Mouse (Mus musculus) monocyte, adult 2 months (primary cell): ENCODE data around the gene Clcn1.
A peak's percentile ranks its signal among the peaks of the same experiment; 100 is the strongest.

Experiments
- DNase-seq, 2 experiments: peaks; one replicate each; pipeline ENCODE4 v3.0.0; 2022; ENCODE audit warnings: low spot score in 2 of 2, low read depth in 1 of 2

Gene Clcn1

DNA sequence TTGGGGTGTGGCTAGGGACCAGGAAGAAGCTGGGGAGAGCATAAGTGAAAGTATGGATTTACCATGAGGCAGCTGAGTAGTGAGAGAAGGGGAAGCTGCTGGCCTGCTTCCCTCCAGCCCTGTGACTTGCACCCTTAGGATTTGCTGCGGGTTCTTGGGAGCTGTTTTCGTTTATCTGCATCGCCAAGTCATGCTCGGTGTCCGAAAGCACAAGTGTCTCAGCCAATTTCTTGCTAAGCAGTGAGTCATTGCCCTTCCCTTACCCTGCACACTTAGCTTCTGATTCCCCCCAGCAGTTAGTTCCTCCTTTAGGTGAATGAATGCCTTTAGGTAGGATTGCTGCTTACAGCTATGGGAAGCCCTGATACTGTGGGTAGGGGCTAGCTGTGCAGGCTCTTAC is 12.9 kb downstream of the Clcn1 start:
- peak in 1 of 2 experiments; percentile 17 for DNase-seq

DNA sequence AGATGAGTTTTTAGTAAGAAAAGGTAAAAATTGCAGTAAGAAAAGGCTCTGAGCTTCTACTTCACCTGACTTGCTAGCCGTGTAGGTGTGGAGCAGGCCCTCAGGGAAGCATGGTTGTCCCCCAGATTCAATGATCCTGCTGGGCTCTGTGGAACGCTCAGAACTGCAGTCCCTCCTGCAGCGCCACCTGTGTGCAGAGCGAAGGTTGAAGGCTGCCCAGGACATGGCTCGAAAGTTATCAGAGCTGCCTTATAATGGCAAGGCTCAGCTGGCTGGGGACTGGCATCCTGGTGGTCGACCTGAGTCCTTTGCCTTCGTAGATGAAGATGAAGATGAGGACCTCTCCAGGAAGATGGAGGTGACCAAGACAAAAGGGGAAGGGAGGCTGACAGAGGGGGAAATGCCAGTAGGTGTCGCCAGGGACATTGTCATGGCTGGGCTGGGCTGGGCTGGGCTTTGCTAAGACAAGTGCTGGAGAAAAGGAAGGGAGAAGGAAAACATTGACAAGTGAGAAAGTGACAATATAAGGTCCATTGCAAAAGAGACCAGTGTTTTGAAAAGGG is 23.4 kb downstream of the Clcn1 start:
- no peak for DNase-seq

DNA sequence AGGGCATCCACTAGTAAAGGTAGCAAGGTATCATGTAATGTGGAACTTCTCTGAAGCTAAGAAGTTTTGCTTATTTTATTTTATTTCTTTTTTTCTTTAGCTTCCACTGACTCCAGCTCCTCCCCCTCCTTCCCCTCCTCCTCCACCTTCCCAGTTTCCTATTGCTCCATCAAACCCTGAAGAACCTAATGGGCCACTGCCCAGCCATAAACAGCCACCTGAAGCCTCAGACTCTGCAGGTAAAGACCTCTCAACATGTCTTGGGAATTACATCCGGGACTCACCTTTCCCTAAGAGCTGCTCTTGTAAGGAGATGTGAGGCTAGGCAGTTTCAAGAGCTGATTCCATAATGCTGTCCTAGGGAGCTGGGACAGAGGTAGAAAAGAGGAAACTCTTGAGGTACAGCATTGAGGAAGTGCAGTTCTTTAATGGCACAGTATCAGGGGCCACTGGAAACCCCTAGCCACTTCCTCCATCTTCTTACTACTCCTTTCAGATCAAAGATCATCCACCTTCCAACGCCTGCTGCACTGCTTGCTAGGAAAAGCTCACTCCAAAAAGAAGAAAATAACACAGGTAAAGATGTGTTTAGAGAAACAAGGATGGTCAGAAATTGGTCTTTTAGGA is 24.1 kb downstream of the Clcn1 start:
- no peak for DNase-seq

DNA sequence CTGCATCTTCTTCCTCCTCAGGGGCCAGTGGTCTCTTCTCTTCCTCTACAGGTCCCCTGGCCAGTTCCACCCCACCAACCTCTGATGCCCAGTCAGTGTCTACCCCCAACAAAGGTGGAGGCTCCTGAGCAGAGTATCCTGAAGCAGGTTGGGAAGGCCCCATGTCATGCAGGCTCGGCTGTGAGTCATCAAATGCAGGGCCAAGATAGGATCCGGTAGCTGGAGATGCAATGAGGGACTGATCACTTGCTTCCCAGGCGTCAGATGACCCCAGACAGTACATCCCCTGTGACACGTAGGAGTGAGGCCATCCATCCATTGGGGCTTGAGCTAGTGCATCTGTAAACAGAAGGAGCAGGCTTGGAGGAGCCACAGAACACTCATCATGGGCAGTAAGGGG is 31.8 kb downstream of the Clcn1 start:
- DNase-seq: no peak

DNA sequence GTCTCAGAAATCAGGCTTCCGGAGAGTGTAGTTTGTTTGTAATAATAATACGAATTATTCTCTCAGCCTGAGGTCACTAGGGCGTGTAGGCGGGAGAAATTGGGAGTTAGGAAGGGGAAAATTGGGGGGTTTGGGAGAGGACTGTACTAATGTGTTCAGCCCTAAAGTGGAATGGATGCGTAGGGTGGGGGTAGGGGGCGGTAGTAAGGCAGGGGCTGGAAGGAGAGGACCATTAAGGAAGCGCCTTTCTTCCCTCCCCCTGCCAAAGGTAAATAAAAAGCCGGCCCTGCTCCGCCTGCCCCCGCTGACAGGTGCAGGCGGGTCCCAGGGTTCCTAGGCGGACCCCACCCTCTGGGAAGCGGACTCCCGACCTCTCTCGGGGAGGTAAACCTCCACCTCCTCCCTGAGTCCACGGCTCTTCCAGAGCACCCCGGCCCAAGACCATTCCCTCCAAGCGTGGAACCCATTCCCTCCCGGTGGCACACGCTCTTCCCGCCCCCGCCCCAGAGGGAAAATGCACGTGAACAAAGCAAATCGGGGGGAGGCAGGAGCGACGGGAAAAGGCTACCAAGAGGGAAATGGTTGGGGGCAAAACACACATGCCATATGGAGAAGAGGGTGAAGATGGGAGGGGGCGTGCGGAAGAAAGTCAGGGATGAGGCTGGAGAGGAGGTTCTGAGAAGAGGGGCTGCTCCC is 37.0 kb downstream of the Clcn1 start:
- DNase-seq: no peak

DNA sequence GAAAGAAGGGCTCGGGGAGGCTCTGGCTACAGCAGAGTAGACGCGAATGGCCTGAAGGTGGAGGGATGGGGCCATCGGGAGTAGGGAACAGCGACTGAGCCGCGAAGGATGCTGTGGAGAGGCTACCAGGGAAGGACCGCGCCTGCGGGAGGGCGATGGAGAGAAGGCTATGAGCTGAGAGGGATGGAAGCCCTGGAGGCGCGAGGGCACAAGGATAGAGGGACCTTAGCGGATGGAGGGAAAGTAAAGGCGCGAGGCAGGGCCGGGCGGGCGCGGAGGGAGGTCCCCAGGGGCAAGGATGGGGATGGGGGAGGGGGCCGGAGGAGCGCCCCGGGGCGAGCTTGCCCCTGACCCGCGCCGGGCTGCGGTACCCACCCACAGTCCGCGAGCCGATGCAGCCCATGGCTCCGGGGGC is 37.6 kb downstream of the Clcn1 start:
- no peak for DNase-seq

DNA sequence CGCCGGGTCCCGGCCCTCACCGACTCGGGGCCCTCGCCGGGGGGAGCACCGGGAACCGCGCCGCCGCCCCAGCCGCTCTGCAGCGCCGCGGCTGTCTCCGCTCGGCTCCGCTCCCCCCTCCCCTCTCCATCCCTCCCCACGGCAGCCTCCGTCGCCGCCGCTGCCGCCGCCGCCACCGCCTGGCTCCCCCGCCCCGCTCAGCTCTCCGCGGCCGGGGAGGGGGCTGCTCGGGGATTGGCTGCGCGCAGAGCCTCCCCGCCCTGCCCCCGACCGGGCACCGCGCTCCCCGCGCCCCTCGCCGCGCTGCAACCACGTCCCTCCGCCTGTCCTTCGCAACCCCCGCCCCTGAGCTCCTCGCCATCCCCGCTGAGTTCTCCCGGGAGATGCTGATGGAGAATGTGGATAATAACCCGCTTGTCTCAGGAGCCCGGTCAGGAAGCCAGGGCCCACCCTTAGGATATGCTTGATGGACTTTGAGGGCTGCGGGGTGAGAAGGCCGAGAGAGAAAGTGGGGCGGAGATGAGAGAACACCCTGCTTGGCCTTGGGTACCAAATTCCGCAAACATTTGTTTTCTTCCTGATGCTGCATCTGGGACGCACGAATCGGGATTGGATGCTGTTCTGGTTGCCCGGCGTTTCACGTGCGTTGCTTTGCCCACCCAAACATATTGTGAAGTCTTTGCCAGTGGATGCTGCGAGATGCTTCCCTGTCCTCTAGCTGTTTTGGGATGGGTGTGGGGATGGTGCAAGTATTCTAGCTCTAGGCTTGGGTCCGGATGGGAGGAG is 38.2 kb downstream of the Clcn1 start, which contains the start of gene Fam131b:
Gene Fam131b, minus strand, starts transcription at position 162 of the 786 bp plus-strand sequence.
- no peak for DNase-seq

DNA sequence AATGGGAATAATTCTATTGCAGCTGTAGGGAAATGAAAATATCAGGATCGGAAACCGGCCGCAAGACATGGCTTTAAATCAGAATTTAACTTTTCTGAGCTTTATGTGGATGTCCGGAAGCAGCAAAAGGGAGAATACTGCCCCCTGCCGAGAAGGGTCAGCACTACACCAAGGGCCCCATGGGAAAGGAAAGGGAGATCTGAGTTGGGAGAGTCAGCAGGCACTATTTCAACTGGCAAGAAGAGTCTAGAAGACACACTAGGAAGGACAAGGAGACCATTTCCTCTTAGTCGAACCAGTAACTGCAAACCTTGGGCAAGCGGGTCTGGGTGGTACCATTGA is 38.8 kb downstream of the Clcn1 start:
- peak; percentile 36 to 71 for DNase-seq

DNA sequence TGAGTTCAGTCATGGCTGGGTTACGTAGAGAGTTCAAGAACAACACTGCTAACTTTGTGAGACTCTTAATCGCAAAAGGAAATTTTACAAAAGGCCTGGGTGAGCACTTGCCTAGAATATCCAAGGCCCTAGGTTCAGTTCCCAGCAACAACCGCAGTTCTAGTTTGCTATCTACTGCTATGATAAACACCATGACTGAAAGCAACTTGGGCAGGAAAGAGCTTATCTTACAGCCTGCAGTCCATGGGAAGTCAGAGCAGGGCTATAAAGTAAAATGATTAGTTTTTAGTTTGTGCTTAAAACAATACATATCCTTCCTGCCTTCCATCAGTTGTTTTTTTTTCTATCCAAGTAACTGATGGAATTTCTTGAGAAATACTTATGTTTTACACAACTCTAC is 40.0 kb downstream of the Clcn1 start:
- no peak for DNase-seq

DNA sequence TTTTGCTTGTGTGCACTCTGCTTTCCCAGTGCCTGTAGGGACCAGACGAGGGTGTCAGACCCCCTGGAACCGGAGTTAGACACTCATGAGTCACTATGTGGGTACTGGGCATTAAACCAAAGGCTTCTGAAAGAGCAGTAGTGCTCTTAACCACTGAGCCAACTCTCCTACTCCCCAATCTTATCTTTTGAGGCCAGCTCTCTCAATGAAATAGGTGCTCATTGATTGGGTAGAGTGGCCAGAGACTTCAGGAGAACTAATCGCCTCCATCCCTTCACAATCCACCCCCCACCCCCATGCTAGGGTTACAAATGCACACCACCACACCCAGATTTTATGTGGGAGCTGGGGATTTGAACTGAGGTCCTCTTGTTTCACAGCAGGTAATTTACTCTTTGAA is 42.3 kb downstream of the Clcn1 start:
- no peak for DNase-seq

DNA sequence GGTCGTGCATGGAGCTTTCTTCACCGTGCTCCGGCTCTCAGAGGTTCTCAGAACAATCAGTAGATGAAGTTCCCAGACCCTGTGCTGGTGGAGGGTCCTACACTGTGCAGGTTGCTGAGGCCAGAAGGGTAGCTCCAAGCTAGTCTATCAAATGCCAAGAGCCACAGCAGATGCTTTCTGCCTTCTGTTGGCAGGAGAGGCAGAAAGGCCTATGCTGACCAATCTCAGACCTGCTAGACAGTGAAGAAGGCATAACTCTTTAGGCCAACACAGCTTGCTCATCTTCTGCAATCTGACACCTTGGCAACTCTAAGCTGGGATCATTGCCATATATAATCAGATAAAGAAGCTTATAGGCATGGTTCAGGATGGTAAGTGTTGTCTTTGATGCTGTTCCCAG is 43.7 kb downstream of the Clcn1 start:
- no peak for DNase-seq

DNA sequence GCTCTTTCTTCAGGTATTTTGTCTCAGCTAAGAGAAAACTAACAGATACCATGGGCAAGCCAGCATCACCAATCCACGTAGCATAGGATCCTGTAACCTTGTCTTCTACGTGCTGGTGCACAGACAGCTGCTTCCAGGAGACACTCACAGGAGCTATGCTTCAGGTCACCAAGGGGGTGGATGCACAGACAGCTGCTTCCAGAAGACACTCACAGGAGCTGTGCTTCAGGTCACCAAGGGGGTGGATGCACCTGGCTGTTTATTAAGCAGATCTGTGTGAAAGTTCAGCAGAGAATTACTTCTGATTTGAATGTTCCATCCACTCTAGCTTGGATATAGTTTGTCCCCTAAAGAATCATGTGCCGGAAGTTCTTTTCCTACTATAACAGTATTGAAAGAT is 44.5 kb downstream of the Clcn1 start:
- DNase-seq: no peak

DNA sequence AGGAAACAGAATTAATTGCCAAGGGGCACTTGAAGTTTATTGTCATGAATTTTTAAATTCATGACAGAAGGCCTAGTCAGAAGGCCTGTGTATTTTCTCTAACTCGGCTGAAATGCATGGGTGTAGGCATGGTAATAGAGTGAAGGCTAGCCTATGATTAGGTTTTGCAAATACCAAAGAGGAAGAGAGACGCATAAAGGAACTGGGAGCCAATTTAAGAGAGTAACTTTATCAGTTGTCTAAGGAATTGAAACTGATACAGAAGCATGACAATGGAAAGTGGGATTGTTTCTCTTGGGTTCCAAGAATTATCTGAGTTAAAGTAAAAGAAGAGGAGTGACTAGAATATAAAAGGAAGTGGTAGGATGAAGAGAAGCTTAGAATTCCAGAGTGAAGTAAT is 52.7 kb downstream of the Clcn1 start:
- no peak for DNase-seq

DNA sequence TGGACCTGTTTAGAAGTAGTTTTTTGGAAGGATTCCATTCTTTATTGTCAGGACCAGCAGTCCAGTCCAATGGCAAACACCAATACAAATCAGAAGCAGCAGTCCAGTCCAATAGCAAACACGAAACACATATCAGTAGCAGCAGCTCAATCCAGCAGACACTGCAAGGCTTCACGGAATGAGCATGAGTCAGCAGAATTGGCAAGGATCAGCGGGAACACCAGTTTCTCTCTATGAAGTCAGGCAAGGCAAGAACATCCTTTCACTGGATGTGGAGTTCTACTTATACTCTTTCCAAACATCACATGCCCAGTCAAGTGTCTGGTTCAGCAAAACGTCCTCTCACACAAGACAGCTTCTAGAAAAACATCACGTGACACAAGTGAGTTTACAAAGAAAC is 53.5 kb downstream of the Clcn1 start:
- DNase-seq: no peak

DNA sequence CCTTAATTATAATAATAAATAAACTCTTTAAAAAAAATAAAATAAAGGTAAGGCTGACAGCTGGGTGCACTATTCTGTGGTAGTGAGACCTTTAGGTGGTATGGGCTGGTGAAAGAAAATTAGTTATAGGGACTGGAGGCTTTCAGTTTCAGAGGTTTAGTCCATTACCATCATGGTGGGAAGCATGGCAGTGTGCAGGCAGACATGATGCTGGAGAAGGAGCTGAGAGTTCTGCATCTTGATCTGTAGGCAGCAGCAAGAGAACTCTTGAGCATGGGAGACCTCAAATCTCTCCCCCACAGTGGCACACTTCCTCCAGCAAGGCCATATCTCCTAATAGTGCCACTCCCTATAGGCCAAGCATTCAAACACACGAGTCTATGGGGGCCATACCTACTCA is 55.7 kb downstream of the Clcn1 start:
- DNase-seq: no peak

DNA sequence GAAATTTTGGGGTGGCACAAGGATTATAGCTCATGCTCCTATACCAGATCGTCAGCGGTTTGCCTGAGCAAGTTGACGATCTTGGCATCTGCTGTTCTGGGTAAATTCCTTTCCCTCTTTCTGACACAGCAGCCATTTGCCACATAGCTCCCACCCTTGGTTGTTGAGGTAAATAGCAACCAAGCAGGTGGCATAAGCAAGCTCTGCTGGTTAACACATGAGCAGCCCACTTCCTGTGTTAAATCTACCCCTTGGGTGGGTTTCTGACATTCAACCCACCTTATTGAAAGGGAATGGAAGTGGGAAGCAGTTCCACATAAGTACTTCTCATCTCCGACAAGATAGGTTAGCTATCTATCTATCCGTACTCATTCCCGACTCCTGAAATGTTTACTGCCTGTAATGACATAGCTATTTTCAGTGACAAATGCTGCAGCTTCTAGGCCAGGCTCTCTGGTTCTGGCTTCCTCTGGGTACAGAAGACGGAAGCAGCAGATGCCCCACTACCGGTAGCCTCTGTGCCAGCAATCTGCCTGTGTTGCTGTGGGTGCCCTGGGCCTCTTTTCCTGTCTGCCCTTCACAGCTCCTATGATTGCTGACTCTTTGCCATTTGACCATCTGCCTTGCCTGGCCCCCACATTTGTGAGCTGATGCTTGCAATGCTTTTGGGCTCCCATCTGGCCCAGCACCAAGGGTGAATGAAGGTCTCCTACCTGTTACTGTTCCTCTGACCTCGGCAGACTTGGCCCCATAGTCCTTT is 57.1 kb downstream of the Clcn1 start:
- DNase-seq: no peak

DNA sequence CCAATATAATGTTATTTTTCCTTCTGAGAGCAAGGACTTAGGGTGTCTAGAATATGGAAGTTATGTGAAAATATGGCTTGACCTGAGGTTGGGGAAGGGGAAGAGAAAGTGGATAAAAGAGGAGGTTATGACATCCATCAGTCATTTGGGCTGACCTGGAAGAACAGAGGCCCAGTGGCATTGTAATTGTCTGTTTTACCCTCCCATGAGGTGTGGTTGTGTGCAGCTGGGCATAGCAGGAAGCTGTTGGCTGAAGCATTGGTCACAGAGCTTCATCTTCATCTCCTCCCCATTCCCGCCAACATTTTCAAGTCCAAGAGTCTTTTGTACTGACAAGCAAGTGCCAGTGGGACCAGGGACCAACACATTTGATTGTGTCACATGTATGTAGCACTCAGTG is 57.8 kb downstream of the Clcn1 start:
- no peak for DNase-seq

DNA sequence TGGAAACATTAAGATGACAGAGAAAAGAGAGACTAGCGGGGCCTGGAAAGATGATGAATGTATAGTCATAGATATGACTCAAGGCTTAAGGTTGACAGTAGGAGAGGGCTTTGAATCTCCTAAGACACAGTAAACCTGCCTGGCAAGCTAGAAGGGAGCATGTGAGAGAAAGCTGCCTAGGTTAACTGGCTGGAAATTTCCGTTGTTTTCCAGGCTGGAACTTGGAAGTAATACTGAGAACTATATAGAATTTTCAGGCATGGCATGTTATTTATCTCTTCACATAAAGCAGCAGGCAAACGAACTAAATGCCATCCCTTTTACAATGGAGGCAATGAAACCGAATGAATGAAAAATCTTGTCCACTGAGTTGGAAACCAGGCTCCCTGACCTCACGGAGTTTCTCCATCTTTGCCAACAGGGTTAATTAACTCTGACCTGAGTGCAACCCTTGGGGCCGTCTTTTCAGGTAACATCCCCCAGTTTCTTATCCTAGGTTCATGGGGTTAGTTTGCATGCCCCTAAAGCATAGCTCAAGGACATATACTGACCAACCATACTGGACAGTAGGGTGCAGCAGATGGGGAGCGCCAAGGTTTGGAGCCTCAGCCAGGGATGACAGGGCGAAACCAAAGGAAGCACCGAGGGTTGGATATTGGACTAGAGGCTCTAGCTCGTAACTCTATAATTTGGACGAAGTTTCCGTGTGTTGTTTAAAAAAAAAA is 62.0 kb downstream of the Clcn1 start:
- DNase-seq: no peak

DNA sequence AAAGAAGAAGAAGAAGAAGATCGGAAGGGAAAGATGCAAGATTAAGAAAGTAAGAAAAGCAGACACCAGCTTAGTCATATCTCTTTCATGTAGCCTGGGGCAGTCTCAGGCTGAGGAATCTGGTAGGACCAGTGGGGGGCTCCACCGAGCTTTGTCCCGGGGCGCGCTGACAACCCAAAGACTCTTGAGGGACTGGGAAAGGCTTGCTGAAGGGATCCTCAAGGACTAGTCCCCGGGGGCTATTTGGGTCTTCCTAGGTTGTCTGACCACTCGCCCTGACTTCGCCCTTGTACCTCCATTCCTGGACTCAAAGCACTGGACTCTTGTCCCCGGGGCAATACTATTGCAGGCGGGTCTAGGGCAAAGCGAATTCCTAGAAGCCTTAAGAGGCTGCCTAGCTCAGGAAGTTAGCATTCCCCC is 62.5 kb downstream of the Clcn1 start:
- DNase-seq: peak in 1 of 2 experiments; percentile 56

DNA sequence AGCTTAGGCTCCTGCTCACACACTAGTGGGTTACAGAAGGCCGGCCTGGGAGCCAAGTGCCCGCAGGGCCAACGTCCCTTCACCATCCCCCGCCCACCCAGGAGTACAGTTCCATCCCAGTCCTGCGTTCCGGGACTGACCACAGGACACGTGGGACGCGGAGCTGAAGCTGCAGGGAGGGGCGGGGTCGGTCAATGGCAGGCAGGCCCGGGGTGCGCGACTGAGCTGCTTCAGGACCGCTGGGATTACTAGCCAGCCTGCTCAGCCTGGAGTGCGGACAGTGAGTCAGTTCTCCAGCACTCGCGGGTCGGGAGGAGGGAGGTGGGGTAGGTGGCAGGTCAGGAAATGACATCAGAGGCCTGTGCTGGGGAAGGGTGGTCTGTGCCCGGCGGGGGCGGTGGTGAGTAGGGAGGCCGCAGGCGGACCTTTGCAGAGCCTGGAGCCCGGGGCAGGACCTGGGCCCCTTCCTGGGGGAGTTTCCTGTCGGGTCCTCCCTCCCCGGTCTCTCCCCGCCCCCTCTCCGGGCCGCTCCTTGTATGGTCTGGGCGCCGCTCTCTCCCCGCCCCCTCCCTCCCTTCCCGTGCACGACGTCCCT is 63.0 kb downstream of the Clcn1 start, which contains the start of gene Zyx:
Gene Zyx, plus strand, starts transcription at position 205 of the 595 bp plus-strand sequence.
- peak; percentile 85 to 89 for DNase-seq
